Mouse (Mus musculus): ENCODE measurements around the gene Cd151. TPM values are rescaled to one million over a fixed set of nuclear protein-coding genes. Genes with fewer than 3 reads are reported as not detected.

Cd151 gene
- polyA plus RNA-seq, 1 experiment: 414 TPM

DNA sequence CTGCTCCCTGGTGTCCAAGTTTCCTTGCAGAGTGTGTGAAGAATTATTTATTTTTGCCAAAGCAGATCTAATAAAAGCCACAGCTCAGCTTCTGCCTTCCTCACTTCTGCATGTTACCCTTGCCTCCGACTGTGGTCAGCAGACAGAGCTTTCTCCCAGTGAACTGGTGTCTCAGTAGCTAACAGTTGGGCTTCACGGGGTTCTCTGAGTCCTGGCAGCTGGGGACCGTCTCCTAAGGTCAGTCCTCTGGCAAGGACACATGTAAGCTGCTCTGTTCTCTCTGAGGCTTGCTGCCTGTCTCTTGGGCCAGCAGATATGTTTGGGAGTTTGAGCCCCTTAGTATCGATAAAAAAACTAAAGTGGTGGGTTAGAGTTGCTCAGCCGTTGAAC lies 7.2 kb upstream of the Cd151 start:
- WGBS: 40% methylated on average over 5 of the region's 5 CpGs
- peaks cover 42% of the 10 kb centered on the region for H3K4me1 ChIP-seq (ENCODE audit: control insufficient read depth, insufficient read depth, insufficient read length, low read length)
- peaks cover 30% of the 10 kb centered on the region for H3K36me3 ChIP-seq (ENCODE audit: control insufficient read depth, insufficient read depth, low read length)
- H3K27me3 ChIP-seq (ENCODE audit: control insufficient read depth, insufficient read depth, low read length): no peaks in the 10 kb centered on the region
- no peak overlapping the region for H3K4me3 ChIP-seq (ENCODE audit: low read depth, low read length)
- TF ChIP-seq POLR2A (IDR thresholded peaks at IDR 0.05; ENCODE audit: low read depth, low read length): no peak
- TF ChIP-seq CTCF (IDR thresholded peaks at IDR 0.05; ENCODE audit: extremely low read depth, insufficient read length, insufficient replicate concordance, low read depth, low read length): no peak
- 0 out of 2 replicates have a peak overlapping the region, but pooled peaks have one; percentile 17 for H3K27ac ChIP-seq (ENCODE audit: insufficient read depth, low read depth, low read length)

DNA sequence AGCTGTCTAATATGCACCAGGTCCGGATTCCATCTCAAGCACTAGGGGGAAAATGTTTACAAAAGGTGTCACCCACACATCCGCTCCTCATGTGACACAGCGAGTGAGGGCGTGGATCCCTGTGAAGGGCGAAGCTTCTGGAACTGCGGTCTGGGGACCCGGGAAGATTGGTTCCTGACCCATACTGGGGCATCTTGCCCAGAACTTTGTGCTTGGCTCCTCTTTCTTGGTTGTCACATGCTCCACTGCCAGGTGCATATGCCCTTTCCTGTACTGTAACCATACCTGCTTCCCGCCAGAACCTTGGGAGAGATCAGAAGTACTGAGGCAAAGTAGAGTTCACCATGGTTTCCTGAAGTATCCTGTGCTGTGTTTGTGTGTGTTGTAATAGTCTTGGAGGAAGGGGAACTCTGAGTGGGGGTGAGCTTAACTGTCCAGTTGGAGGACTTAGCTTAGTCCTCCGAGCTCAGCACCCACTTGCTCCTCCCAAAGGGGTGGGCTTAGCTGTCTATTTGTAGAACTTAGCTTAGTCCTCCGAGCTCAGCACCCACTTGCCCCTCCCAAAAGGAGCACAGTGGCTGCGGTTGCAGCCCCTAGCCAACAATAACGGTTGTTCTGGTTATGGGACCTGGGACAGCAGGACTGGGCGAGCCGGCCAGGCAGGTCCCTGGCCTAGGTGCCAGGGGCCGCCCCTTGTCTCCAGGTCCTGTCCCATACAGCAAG lies 6.6 kb upstream of the Cd151 start, which contains the start of gene Cracr2b:
TSS of gene Cracr2b (plus strand) at position 704 of the 723 bp plus-strand sequence.
- WGBS: 26% methylated on average over 15 of the region's 15 CpGs
- Histone ChIP-seq H3K27ac (ENCODE audit: insufficient read depth, low read depth, low read length) (peak within 1 kb of the TSS; percentile 63), H3K4me1 (ENCODE audit: control insufficient read depth, insufficient read depth, insufficient read length, low read length) (peaks cover 46% of the 10 kb centered on the region), H3K4me3 (ENCODE audit: low read depth, low read length) (peak within 1 kb of the TSS; percentile 68), H3K36me3 (ENCODE audit: control insufficient read depth, insufficient read depth, low read length) (peaks cover 30% of the 10 kb centered on the region), H3K27me3 (ENCODE audit: control insufficient read depth, insufficient read depth, low read length) (no peaks in the 10 kb centered on the region)
- no peak for TF ChIP-seq POLR2A (IDR thresholded peaks at IDR 0.05; ENCODE audit: low read depth, low read length)
- TF ChIP-seq CTCF (IDR thresholded peaks at IDR 0.05; ENCODE audit: extremely low read depth, insufficient read length, insufficient replicate concordance, low read depth, low read length): no peak

DNA sequence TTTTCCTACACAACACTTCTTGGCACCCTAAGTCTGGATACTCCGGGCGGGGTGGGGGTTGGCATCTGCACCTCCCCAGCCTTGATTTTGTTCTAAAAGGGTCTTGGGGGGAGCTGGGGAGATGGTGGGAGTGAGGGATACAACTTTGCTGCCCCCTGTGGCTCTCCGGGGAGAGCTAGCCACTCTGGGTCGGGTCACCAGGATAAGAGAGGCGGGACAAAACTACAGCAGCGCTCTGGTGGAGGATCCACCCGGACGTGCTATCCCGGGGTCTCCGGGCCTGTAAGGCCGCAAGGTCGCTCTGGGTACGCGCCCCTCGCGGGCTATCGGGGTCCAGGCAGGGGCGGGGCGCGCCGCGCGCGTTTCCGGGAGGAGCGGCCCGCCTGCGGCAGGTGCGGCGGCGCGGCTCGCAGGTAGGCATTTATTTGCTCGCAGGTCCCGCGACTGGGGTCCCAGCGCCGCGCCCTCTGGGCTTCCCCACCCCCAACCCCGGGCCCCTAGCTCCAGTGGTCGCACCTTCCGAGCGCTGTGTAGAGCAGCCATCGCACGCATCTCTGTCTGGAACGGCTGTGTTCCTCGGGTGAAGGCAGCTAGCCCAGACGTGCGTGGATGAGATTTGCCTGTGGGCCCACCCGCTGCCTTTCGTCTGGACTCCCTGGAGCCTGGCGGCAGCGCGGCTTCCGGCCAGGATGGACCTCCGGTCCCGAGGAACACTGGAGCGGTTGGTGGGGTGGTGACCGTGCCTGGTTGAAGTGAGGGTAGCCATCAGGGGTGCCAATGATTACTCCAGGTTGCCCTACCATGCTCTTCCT lies 5.5 kb upstream of the Cd151 start:
- TF ChIP-seq CTCF (IDR thresholded peaks at IDR 0.05; ENCODE audit: extremely low read depth, insufficient read length, insufficient replicate concordance, low read depth, low read length) (peak; percentile 49; the same call in 1 of the 2 replicates), POLR2A (IDR thresholded peaks at IDR 0.05; ENCODE audit: low read depth, low read length) (no peak)
- Histone ChIP-seq H3K27me3 (ENCODE audit: control insufficient read depth, insufficient read depth, low read length) (no peaks in the 10 kb centered on the region), H3K4me1 (ENCODE audit: control insufficient read depth, insufficient read depth, insufficient read length, low read length) (peaks cover 44% of the 10 kb centered on the region), H3K36me3 (ENCODE audit: control insufficient read depth, insufficient read depth, low read length) (peaks cover 30% of the 10 kb centered on the region), H3K27ac (ENCODE audit: insufficient read depth, low read depth, low read length) (peak overlapping the region; percentile 63), H3K4me3 (ENCODE audit: low read depth, low read length) (peak overlapping the region; percentile 68)
- 1% methylated on average over 59 of the region's 59 CpGs for WGBS

DNA sequence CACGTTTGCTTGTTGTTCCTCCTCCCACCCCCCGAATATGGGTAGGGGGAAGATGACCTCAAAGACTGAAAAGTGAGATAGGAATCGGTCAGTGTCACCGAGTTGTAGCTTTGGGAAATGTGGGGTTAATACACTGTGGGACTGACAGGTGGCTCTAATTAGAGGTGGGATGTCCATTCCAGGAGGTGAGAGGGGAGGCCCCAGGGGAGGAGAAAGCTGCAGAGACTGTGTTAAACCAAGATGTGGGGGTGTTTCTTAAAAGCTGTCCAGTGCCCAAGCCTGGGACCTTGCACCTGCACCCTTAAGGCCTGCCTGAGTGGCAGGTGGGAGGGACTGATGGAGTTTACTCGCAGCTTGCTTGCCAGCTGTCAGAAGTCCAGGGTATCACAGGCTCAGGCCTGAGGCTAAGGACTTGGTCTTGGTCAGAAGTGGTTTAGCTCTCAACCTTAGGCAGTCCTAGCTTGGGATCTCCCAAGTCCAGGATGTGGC lies 4.8 kb upstream of the Cd151 start:
- Histone ChIP-seq H3K27me3 (ENCODE audit: control insufficient read depth, insufficient read depth, low read length) (no peaks in the 10 kb centered on the region), H3K27ac (ENCODE audit: insufficient read depth, low read depth, low read length) (peak overlapping the region; percentile 45), H3K4me3 (ENCODE audit: low read depth, low read length) (peak overlapping the region; percentile 68), H3K36me3 (ENCODE audit: control insufficient read depth, insufficient read depth, low read length) (peaks cover 26% of the 10 kb centered on the region), H3K4me1 (ENCODE audit: control insufficient read depth, insufficient read depth, insufficient read length, low read length) (peaks cover 41% of the 10 kb centered on the region)
- 7% methylated on average over 5 of the region's 5 CpGs for whole genome bisulfite sequencing
- TF ChIP-seq POLR2A (IDR thresholded peaks at IDR 0.05; ENCODE audit: low read depth, low read length) (no peak), CTCF (IDR thresholded peaks at IDR 0.05; ENCODE audit: extremely low read depth, insufficient read length, insufficient replicate concordance, low read depth, low read length) (no peak)

DNA sequence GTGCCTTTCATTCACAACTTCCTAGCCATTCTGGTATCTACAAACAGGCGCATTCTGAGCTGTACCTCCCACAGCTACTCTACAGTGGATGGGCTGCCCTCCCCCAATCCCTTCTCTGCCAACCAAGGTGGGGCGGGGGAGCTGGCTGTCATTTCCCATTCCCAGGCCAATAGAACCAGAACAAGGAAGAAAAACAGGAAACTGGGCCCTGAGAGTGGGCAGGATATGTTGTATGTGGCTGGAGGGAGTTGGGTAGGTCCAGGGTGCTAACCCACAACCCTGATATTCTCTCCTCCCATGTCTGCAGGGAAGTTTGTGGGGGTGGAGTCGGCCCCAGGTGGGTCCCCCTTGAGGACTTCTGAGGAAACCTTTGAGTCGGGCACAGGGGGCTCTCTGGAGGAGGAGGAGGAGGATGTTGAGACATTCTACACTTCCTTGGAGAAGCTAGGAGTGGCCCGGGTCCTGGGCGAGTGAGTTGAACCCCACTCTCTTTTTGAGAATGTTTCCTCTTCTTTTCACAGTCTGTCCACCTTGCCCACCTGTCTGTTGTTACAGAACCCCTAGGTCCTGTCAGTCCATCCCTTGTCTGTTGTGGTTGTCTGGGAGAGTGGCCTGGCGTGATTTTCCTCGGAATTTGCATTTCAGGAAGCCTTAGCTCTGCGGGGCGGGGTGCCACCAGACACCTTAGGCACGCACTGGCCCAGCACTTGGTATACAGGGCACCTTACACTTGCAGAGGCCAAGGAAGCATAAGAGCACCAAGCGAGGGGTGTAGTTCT lies 3.2 kb upstream of the Cd151 start:
- Histone ChIP-seq H3K36me3 (ENCODE audit: control insufficient read depth, insufficient read depth, low read length) (peaks cover 11% of the 10 kb centered on the region), H3K27me3 (ENCODE audit: control insufficient read depth, insufficient read depth, low read length) (no peaks in the 10 kb centered on the region), H3K4me3 (ENCODE audit: low read depth, low read length) (peak overlapping the region; percentile 37), H3K4me1 (ENCODE audit: control insufficient read depth, insufficient read depth, insufficient read length, low read length) (peaks cover 41% of the 10 kb centered on the region), H3K27ac (ENCODE audit: insufficient read depth, low read depth, low read length) (peak overlapping the region; percentile 29; the same call in 1 of the 2 replicates)
- no peak for TF ChIP-seq POLR2A (IDR thresholded peaks at IDR 0.05; ENCODE audit: low read depth, low read length)
- TF ChIP-seq CTCF (IDR thresholded peaks at IDR 0.05; ENCODE audit: extremely low read depth, insufficient read length, insufficient replicate concordance, low read depth, low read length): no peak
- 69% methylated on average over 12 of the region's 12 CpGs for WGBS

DNA sequence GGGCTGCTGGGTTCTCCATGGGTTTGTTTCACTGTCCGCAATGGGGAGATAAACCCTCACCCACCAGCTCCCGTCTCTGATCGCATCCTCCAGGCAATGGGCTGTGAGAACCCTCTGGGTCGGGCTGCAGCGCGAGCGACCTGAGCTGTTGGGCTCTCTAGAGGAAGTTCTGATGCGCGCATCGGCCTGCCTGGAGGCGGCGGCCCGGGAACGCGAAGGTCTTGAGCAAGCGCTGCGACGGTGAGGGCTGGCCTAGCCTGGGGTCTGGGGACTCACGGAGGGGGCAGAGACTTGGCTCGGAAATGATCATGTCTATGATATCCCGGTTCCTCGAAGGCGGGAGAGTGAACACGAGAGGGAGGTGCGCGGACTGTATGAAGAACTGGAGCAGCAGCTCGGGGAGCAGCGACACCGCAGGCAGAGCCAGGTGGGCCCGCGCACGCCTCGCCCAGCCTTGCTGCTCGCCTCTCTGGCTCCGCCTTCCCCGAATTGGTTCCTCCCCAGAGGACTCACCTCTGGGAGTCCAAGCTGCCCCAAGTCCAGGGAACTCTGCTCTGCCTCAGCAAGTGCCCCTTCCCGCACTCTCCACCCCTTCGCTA lies 2.5 kb upstream of the Cd151 start:
- 47% methylated on average over 38 of the region's 38 CpGs for WGBS
- Histone ChIP-seq H3K4me1 (ENCODE audit: control insufficient read depth, insufficient read depth, insufficient read length, low read length) (peaks cover 46% of the 10 kb centered on the region), H3K27ac (ENCODE audit: insufficient read depth, low read depth, low read length) (0 out of 2 replicates have a peak overlapping the region, but pooled peaks have one; percentile 29), H3K36me3 (ENCODE audit: control insufficient read depth, insufficient read depth, low read length) (peaks cover 5% of the 10 kb centered on the region), H3K4me3 (ENCODE audit: low read depth, low read length) (peak overlapping the region; percentile 37), H3K27me3 (ENCODE audit: control insufficient read depth, insufficient read depth, low read length) (no peaks in the 10 kb centered on the region)
- TF ChIP-seq CTCF (IDR thresholded peaks at IDR 0.05; ENCODE audit: extremely low read depth, insufficient read length, insufficient replicate concordance, low read depth, low read length) (no peak), POLR2A (IDR thresholded peaks at IDR 0.05; ENCODE audit: low read depth, low read length) (no peak)

All from small intestine, adult 2 months (tissue).